Mouse (Mus musculus): ENCODE results near the gene Pdcd4. TPM values are rescaled to one million over a fixed set of nuclear protein-coding genes. Genes with fewer than 3 reads are reported as not detected.
A peak's percentile ranks its signal among the peaks of the same experiment; 100 is the strongest.

Gene Pdcd4
- polyA plus RNA-seq, 1 experiment from 2014 or later: 50.1 TPM

DNA sequence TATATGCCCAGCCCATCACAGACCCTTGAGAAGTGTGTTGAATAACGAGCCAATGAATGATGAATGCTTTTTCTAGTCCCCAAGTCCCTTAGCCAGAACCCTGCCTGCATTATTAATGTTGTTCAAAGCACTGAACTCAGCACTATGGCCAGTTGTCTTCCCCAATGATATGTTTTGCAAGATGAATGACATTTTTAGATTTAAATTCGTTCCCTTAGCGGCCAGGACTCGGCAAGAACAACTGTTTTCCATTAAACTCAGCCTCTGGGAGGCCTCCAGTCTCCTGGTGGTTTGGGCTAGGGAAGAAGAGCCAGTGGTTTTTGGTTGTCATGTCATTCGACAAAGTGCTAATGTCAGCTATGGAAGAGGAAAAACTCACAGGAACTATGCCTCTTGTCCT lies 10.2 kb upstream of the Pdcd4 start:
- Histone ChIP-seq H3K4me3 (ENCODE audit: low read depth, low read length) (no peak overlapping the region), H3K4me2 (no peak overlapping the region), H3K36me3 (ENCODE audit: control insufficient read depth, insufficient read depth, low read length) (no peaks in the 10 kb centered on the region), H3K4me1 (replicated peaks; ENCODE audit: control insufficient read depth, insufficient read depth, low read length) (peaks cover 4% of the 10 kb centered on the region), H3K9ac (ENCODE audit: low read depth, low read length) (no peak overlapping the region), H3K9me3 (ENCODE audit: control insufficient read depth, low read length) (no peaks in the 10 kb centered on the region), H3K27ac (ENCODE audit: low read depth, low read length) (no peak overlapping the region), H3K27me3 (replicated peaks; ENCODE audit: control insufficient read depth, insufficient read depth, low read length) (no peaks in the 10 kb centered on the region)
- WGBS: 54% methylated on average over 5 of the region's 5 CpGs
- ATAC-seq (replicated peaks; ENCODE audit: low FRiP score) (no peak), DNase-seq (ENCODE audit: low spot score) (no peak)

- WGBS: 82% methylated on average over 10 of the region's 10 CpGs
- no peak for ATAC-seq (replicated peaks; ENCODE audit: low FRiP score)
These were observed 6.6 kb upstream of the Pdcd4 start for GRCm38 (mm10) chr19:53885450-53885849.

DNA sequence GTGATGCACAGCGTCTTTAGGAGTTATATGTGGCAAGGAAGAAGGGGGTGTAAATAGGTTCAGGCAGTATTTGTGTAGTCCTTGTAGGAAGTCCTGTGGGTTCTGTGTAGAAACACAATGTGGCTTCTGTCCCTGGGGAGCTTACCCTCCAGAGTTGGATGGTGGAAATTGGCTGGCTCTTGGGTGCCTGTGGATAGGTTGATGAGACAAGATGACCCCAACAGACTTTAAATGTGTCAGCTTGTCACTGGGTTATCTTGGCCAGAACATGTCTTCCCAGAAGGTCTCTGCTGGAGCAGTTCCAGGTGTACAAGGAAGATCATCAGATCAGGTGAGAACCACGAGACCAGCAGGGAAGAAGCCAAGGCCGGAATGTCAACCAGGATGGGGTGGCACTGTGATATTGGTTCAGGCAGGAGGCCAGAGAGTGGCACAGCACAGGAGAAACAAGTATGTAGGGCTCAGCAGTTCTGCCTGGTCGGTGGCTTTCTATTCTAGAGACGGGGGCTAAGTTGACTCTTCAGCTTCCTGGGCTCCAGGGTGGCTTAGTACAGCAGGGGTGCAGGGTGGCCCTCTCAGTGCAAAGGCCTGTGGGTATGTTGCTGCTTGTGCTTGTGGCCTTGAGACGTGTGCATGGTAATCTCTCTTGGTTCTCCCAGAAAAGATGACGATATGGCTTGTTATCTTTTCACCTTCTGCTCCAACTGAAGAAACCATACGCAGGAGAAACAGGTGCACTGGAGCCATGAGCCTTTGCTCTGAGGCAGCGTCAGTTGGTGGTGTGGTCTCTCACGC lies 5.3 kb upstream of the Pdcd4 start:
- Histone ChIP-seq H3K27ac (ENCODE audit: low read depth, low read length) (peak overlapping the region; percentile 88), H3K4me1 (replicated peaks; ENCODE audit: control insufficient read depth, insufficient read depth, low read length) (peaks cover 45% of the 10 kb centered on the region), H3K4me2 (peak overlapping the region; percentile 12; the same call in 1 of the 2 replicates), H3K36me3 (ENCODE audit: control insufficient read depth, insufficient read depth, low read length) (no peaks in the 10 kb centered on the region), H3K9ac (ENCODE audit: low read depth, low read length) (peak overlapping the region; percentile 17; the same call in 1 of the 2 replicates), H3K9me3 (ENCODE audit: control insufficient read depth, low read length) (no peaks in the 10 kb centered on the region), H3K4me3 (ENCODE audit: low read depth, low read length) (no peak overlapping the region), H3K27me3 (replicated peaks; ENCODE audit: control insufficient read depth, insufficient read depth, low read length) (no peaks in the 10 kb centered on the region)
- DNase-seq (ENCODE audit: low spot score) (no peak), ATAC-seq (replicated peaks; ENCODE audit: low FRiP score) (peak; percentile 75)
- WGBS: 65% methylated on average over 10 of the region's 10 CpGs

More at GRCm38 (mm10) chr19:53885450-53885849, 6.6 kb upstream of the Pdcd4 start:
- H3K4me1 ChIP-seq (replicated peaks; ENCODE audit: control insufficient read depth, insufficient read depth, low read length): peaks cover 32% of the 10 kb centered on the region
- H3K4me2 ChIP-seq: no peak overlapping the region
- no peaks in the 10 kb centered on the region for H3K36me3 ChIP-seq (ENCODE audit: control insufficient read depth, insufficient read depth, low read length)
- no peak for DNase-seq (ENCODE audit: low spot score)
- H3K9me3 ChIP-seq (ENCODE audit: control insufficient read depth, low read length): no peaks in the 10 kb centered on the region
- no peak overlapping the region for H3K9ac ChIP-seq (ENCODE audit: low read depth, low read length)
- no peaks in the 10 kb centered on the region for H3K27me3 ChIP-seq (replicated peaks; ENCODE audit: control insufficient read depth, insufficient read depth, low read length)
- no peak overlapping the region for H3K4me3 ChIP-seq (ENCODE audit: low read depth, low read length)
- no peak overlapping the region for H3K27ac ChIP-seq (ENCODE audit: low read depth, low read length)

DNA sequence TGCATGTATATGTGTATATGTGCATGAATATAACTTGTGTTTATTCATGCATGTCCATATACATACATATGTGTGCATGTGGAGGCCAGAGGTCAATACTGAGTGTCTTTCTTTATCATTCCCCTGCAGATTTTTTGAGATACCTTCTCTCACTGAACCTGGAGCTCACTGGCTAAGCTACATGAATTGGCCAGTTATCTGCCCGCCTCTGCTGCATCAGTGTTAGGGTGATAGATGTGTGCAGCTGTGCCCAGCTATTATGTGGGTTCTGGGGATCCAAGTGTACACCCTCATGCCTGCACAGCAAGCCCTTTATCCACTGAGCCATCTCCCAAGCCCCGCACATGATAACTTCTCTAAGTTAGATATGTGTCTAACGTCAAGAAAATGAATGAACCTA lies 4.2 kb upstream of the Pdcd4 start:
- peaks cover 56% of the 10 kb centered on the region for H3K4me1 ChIP-seq (replicated peaks; ENCODE audit: control insufficient read depth, insufficient read depth, low read length)
- no peaks in the 10 kb centered on the region for H3K36me3 ChIP-seq (ENCODE audit: control insufficient read depth, insufficient read depth, low read length)
- peak; percentile 81 for ATAC-seq (replicated peaks; ENCODE audit: low FRiP score)
- H3K9me3 ChIP-seq (ENCODE audit: control insufficient read depth, low read length): no peaks in the 10 kb centered on the region
- H3K4me3 ChIP-seq (ENCODE audit: low read depth, low read length): no peak overlapping the region
- 56% methylated on average over 3 of the region's 3 CpGs for WGBS
- H3K9ac ChIP-seq (ENCODE audit: low read depth, low read length): no peak overlapping the region
- no peak for DNase-seq (ENCODE audit: low spot score)
- H3K4me2 ChIP-seq: peak overlapping the region; percentile 8; the same call in 1 of the 2 replicates
- no peaks in the 10 kb centered on the region for H3K27me3 ChIP-seq (replicated peaks; ENCODE audit: control insufficient read depth, insufficient read depth, low read length)
- H3K27ac ChIP-seq (ENCODE audit: low read depth, low read length): peak overlapping the region; percentile 88

- ATAC-seq (replicated peaks; ENCODE audit: low FRiP score): no peak
- no peak overlapping the region for H3K9ac ChIP-seq (ENCODE audit: low read depth, low read length)
- 74% methylated on average over 9 of the region's 9 CpGs for WGBS
- H3K9me3 ChIP-seq (ENCODE audit: control insufficient read depth, low read length): no peaks in the 10 kb centered on the region
- no peaks in the 10 kb centered on the region for H3K27me3 ChIP-seq (replicated peaks; ENCODE audit: control insufficient read depth, insufficient read depth, low read length)
- H3K4me2 ChIP-seq: peak overlapping the region; percentile 8; the same call in 1 of the 2 replicates
- no peak for DNase-seq (ENCODE audit: low spot score)
- H3K4me3 ChIP-seq (ENCODE audit: low read depth, low read length): no peak overlapping the region
- no peaks in the 10 kb centered on the region for H3K36me3 ChIP-seq (ENCODE audit: control insufficient read depth, insufficient read depth, low read length)
- H3K4me1 ChIP-seq (replicated peaks; ENCODE audit: control insufficient read depth, insufficient read depth, low read length): peaks cover 61% of the 10 kb centered on the region
- peak overlapping the region; percentile 88 for H3K27ac ChIP-seq (ENCODE audit: low read depth, low read length)
These were observed 3.7 kb upstream of the Pdcd4 start for GRCm38 (mm10) chr19:53888331-53888730.

- no peak overlapping the region for H3K4me3 ChIP-seq (ENCODE audit: low read depth, low read length)
- H3K4me2 ChIP-seq: no peak overlapping the region
- no peak overlapping the region for H3K9ac ChIP-seq (ENCODE audit: low read depth, low read length)
- H3K36me3 ChIP-seq (ENCODE audit: control insufficient read depth, insufficient read depth, low read length): no peaks in the 10 kb centered on the region
- ATAC-seq (replicated peaks; ENCODE audit: low FRiP score) (no peak), DNase-seq (ENCODE audit: low spot score) (no peak)
- no peaks in the 10 kb centered on the region for H3K9me3 ChIP-seq (ENCODE audit: control insufficient read depth, low read length)
- H3K27ac ChIP-seq (ENCODE audit: low read depth, low read length): no peak overlapping the region
- peaks cover 70% of the 10 kb centered on the region for H3K4me1 ChIP-seq (replicated peaks; ENCODE audit: control insufficient read depth, insufficient read depth, low read length)
- H3K27me3 ChIP-seq (replicated peaks; ENCODE audit: control insufficient read depth, insufficient read depth, low read length): no peaks in the 10 kb centered on the region
- WGBS: 60% methylated on average over 5 of the region's 5 CpGs
These were observed 2.5 kb upstream of the Pdcd4 start for GRCm38 (mm10) chr19:53889555-53889954.

- DNase-seq (ENCODE audit: low spot score): no peak
- 52% methylated on average over 5 of the region's 5 CpGs for WGBS
- Histone ChIP-seq H3K4me3 (ENCODE audit: low read depth, low read length) (no peak overlapping the region), H3K27me3 (replicated peaks; ENCODE audit: control insufficient read depth, insufficient read depth, low read length) (no peaks in the 10 kb centered on the region), H3K9me3 (ENCODE audit: control insufficient read depth, low read length) (no peaks in the 10 kb centered on the region), H3K4me1 (replicated peaks; ENCODE audit: control insufficient read depth, insufficient read depth, low read length) (peaks cover 70% of the 10 kb centered on the region), H3K9ac (ENCODE audit: low read depth, low read length) (no peak overlapping the region), H3K4me2 (no peak overlapping the region), H3K36me3 (ENCODE audit: control insufficient read depth, insufficient read depth, low read length) (no peaks in the 10 kb centered on the region), H3K27ac (ENCODE audit: low read depth, low read length) (peak overlapping the region; percentile 78)
- ATAC-seq (replicated peaks; ENCODE audit: low FRiP score): no peak
These were observed 1.8 kb upstream of the Pdcd4 start for GRCm38 (mm10) chr19:53890274-53890673.

DNA sequence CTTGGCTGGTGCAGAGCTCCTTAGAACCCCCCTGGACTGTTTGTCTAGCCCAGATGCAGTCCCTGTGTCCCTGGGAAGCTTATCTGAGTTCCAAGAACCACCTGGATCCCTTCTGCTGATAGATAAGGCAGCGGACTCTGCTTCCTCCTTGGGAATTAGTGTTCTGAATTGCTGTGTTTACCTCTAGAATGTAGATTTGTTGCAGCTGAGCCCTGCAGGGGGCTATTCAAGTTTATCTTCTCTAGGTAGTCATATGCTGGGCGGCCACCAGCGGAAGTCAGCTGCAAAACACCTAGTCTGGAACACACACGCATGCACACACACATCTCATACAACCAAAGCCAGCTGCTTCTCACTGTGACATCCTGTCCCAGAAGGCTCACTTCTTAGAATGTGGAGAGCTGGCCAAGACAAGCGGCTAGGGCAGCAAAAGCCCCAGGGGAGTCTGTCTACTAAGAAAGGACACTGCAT lies 1.2 kb upstream of the Pdcd4 start:
- H3K9me3 ChIP-seq (ENCODE audit: control insufficient read depth, low read length): no peaks in the 10 kb centered on the region
- no peaks in the 10 kb centered on the region for H3K27me3 ChIP-seq (replicated peaks; ENCODE audit: control insufficient read depth, insufficient read depth, low read length)
- H3K27ac ChIP-seq (ENCODE audit: low read depth, low read length): peak overlapping the region; percentile 78
- H3K4me1 ChIP-seq (replicated peaks; ENCODE audit: control insufficient read depth, insufficient read depth, low read length): peaks cover 70% of the 10 kb centered on the region
- peak overlapping the region; percentile 13; the same call in 1 of the 2 replicates for H3K4me2 ChIP-seq
- peak; percentile 18 for ATAC-seq (replicated peaks; ENCODE audit: low FRiP score)
- H3K4me3 ChIP-seq (ENCODE audit: low read depth, low read length): no peak overlapping the region
- 47% methylated on average over 5 of the region's 5 CpGs for WGBS
- no peaks in the 10 kb centered on the region for H3K36me3 ChIP-seq (ENCODE audit: control insufficient read depth, insufficient read depth, low read length)
- H3K9ac ChIP-seq (ENCODE audit: low read depth, low read length): peak overlapping the region; percentile 8; the same call in 1 of the 2 replicates
- no peak for DNase-seq (ENCODE audit: low spot score)

GRCm38 (mm10) chr19:53891569-53891968 lies 462 bp upstream of the Pdcd4 start:
- DNase-seq (ENCODE audit: low spot score) (no peak), ATAC-seq (replicated peaks; ENCODE audit: low FRiP score) (peak; percentile 37; the same call in 1 of the 2 replicates)
- H3K27me3 ChIP-seq (replicated peaks; ENCODE audit: control insufficient read depth, insufficient read depth, low read length): no peaks in the 10 kb centered on the region
- no peaks in the 10 kb centered on the region for H3K9me3 ChIP-seq (ENCODE audit: control insufficient read depth, low read length)
- H3K27ac ChIP-seq (ENCODE audit: low read depth, low read length): peak overlapping the region; percentile 78
- 74% methylated on average over 2 of the region's 2 CpGs for WGBS
- H3K36me3 ChIP-seq (ENCODE audit: control insufficient read depth, insufficient read depth, low read length): no peaks in the 10 kb centered on the region
- no peak overlapping the region; the same call in 1 of the 2 replicates for H3K4me2 ChIP-seq
- peaks cover 68% of the 10 kb centered on the region for H3K4me1 ChIP-seq (replicated peaks; ENCODE audit: control insufficient read depth, insufficient read depth, low read length)
- H3K4me3 ChIP-seq (ENCODE audit: low read depth, low read length): no peak overlapping the region
- peak overlapping the region; percentile 20; the same call in 1 of the 2 replicates for H3K9ac ChIP-seq (ENCODE audit: low read depth, low read length)

Data from liver, embryonic 11.5 days (tissue).